Mouse (Mus musculus): ENCODE measurements around the gene Spaca4.
A peak's percentile ranks its signal among the peaks of the same experiment; 100 is the strongest.

The Spaca4 gene

DNA sequence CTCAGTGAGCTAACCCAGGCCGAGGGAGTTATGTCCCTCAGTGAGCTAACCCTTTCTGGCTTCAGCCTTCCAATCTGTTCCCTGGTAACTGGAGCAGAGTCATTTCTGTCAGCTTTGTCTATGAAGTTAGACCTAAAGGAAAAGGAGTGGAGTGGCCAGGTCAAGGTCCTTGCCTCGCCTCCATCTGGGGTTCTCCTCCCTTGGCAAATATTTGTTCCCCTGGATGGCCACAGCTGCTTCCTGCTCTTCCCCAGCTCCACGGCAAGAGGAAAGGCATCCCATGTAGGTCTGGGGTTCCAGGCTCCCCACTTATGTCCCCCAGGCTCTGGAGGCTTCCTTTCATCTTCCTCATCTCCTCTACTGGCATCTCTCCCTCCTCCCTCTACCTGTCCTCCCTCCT, 2.0 kb upstream of the Spaca4 start:
- DNase-seq (ENCODE audit: low read depth, low spot score), result no peak

GRCm38 (mm10) chr7:45726419-45726818, 806 bp upstream of the Spaca4 start:
- no peak for DNase-seq (ENCODE audit: low read depth, low spot score)

DNA sequence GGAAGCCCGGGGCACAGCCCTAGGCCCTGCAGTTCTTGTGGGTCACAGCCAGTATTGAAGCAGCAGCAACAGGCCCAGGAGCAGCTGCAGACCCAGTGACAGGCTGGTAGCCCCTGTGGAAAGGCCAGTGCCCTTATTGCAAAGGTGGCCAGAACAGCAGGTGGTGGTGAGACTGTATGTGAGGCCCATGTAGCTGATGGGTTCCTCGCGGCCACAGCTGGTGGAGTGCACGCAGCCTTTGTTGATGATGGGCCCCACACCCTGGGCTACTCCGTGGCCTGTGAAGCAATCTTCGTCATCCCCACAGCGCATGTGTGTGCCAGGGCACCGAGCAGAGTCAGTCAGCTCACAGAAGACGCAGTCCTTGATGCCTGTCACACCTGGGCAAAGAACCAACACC, 462 bp downstream of the Spaca4 start:
- no peak for DNase-seq (ENCODE audit: low read depth, low spot score)

GRCm38 (mm10) chr7:45723781-45724180, 1.8 kb downstream of the Spaca4 start:
- DNase-seq (ENCODE audit: low read depth, low spot score), result no peak

- no peak for DNase-seq (ENCODE audit: low read depth, low spot score)
These were observed 2.3 kb downstream of the Spaca4 start for GRCm38 (mm10) chr7:45723301-45723700.

GRCm38 (mm10) chr7:45722348-45722713, 3.3 kb downstream of the Spaca4 start:
- no peak for DNase-seq (ENCODE audit: low read depth, low spot score)

GRCm38 (mm10) chr7:45721642-45722347, 3.8 kb downstream of the Spaca4 start:
- no peak for DNase-seq (ENCODE audit: low read depth, low spot score)

DNA sequence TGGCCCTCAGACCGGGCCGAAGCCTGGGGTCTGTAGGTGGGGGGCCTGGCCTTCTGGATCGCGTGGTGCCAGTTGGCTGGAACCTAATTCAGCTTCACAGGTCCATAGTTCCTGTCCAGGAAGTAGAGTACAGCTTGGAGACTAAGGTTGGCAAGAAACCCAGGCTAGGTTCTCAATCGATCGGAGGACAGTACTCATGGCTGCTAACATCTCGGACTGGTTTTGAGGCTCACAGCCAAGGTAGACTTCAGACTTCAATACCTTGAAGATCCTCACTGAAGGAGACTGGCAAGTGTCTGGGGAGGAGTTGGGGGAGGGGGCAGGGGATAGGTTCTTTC, 4.4 kb downstream of the Spaca4 start:
- DNase-seq (ENCODE audit: low read depth, low spot score), result no peak

DNA sequence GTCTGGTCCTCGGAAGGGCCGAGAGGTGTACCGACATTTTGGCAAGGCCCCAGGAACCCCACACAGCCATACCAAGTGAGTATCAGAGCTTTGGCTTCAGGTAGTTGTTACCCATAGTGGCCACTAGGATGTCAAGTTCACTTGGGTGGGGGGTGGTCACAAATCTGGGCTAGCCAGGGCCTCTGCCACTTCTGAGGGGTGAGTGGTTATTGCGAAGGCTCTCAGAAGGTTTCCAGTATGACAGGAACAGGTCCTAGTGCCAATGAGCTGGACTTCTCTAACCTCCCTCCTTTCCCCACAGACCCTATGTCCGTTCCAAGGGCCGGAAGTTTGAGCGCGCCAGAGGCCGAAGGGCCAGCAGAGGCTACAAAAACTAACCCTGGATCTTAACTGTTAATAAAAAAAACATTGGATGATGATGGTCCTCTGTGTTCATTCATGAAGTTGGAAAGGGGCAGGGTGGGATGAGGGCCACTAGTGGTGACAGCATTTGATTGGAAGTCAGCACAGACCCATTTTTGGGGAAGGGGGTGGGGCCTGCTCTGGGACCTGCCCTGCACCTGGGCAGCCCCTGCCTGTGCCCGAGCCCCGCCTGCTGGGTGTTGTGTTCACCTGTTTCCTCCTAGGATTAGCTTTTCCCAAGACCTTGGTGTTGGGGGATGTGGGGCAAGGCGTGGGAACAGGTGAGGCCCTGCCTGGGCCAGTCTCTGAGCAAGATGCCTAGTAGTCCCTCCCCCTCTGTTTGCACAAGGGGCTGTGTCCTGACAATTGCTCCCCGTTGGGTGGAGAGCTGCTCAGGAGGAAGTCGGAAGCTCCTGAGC, 5.0 kb downstream of the Spaca4 start, which contains the start of gene Fam83e:
Gene Fam83e (plus strand): TSS at position 800 of the 821 bp plus-strand sequence.
- no peak for DNase-seq (ENCODE audit: low read depth, low spot score)

GRCm38 (mm10) chr7:45719738-45720412, 5.7 kb downstream of the Spaca4 start:
- DNase-seq (ENCODE audit: low read depth, low spot score), result no peak

DNA sequence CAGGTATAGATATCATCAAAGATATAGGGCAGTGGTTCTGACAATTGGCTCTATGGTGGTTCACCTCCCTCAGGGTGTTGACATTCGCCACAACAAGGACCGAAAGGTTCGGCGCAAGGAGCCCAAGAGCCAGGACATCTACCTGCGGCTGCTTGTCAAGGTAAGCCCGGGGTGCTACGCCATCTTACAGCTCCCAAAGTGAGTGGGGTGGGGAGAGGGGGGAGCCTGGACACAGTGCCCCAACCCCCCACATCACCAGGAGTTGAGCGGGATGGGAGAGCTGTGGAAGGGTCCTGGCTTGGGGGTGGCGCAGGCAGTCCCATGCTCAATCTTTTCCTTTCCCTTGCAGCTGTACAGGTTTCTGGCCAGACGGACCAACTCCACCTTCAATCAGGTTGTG, 6.4 kb downstream of the Spaca4 start:
- DNase-seq (ENCODE audit: low read depth, low spot score), result no peak

DNA sequence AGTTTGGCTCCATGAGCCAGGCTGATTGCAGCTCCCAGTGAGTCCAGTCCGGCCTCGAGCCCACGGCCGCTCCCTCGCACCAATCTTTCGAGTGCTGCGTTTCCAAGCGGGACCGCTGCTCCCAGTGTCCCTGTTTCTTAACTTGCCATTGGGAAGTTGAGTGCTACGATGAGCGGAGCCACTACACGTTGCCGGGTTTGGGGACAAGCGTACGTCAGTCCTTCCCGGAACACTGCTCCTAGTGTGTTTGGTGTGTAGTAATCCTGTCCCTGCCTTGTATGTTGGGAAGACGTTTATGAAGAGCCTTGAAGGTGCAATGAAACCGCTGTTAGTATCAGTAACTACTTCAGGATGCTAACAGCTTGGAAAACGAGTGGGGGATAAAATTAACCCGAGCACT, 7.3 kb downstream of the Spaca4 start:
- DNase-seq (ENCODE audit: low read depth, low spot score), result no peak

GRCm38 (mm10) chr7:45717918-45718297, 7.7 kb downstream of the Spaca4 start, which contains the start of gene Sphk2:
Sphk2 (minus strand) TSS chr7:45718002.
- DNase-seq (ENCODE audit: low read depth, low spot score), result peak; percentile 92

DNA sequence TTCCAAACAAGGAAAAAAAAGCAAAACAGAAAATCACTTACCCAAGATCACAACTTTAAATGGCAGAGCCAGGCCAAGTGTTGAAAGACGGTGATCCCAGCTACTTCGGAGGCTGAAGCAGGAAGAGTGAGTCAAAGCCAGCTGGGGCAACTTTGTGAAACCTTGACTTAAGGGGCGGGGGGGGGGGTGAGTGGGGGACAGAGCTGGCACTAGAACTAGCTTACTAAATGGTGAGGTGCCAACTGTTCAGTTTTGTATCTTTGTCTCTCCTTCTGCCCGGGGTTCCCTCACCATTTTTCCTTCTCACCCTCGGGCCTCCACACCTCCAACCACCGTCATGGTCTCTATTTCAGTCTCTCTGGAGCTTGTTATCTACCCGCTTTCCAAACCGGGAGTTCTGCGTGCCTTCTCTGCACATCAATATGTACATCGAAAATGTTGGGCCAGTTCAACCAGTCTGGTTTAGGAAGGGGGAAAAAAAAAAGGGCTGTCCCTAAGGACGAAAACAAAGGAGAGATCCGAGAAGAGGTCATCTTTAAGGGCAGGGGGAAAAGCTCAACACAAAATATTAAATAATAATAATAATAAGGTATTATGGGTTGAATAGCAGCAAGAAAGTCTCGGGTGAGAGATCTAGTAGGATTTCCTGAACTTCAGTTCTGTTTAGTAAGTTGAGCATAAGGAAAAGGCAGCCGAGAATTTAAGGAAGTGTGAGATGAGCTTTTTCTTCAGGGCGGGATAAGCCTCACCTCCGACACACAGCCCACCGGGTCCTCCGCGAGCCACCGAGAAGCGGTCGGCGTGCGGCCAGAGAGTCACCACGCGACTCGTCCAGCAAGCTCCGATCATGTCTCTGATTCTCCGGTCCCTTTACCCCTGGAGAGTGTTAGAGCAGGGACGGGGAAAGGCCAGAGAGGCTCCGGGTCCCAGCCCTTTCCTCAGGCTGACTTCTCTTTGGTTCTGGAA, 8.4 kb downstream of the Spaca4 start:
- no peak for DNase-seq (ENCODE audit: low read depth, low spot score)

DNA sequence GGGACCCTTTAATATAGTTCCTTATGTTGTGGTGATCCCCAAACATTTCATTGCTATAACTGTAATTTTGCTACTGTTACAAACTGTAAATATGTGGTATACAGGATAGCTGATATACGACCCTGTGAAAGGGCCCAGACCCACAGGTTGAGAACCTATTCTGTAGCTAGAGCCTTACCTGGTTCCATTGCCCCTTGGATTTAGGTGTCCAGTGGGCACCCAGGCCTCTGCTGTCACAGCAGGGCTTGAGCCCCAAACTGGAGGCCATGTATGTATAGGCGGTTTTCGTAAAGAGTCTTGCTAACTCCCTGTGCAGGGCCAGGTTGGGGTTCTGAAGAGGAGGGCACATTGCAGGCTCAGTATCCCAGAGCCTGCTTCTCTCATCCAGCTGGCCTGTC, 9.2 kb downstream of the Spaca4 start:
- no peak for DNase-seq (ENCODE audit: low read depth, low spot score)

- no peak for DNase-seq (ENCODE audit: low read depth, low spot score)
These were observed 9.7 kb downstream of the Spaca4 start for GRCm38 (mm10) chr7:45715741-45716459.

DNA sequence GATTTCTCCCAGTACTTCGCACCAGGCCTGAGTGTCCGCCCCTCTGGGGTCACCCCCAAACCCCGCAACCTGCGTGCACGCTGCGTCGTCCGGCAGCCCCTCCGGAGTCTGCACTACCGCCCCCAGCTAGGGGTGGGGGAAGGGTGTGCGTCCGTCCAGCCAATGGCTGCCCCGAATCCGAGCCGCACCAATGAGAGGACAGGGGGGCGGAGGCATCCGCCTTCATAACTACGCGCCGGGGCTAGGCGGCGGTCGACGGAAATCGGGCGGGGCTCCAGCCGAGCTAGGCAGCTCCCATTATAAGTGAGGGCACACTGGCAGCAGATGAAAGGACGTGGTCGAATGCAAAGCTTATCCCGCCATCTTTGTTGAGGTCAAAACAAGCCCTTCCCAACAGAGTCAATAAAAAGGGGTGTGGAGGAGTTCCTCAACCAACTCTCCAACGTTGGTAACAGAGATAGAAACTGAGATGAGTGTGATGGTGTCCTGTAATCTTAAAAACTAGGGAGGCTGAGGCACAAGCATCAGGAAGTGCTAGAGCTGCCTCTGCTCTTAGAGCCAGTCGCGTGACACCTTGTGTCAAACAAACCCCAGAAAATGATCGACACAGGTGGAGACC, 10.4 kb downstream of the Spaca4 start, which contains the start of gene Rpl18:
Gene Rpl18 (plus strand): TSS at position 368 of the 619 bp plus-strand sequence.
- peak; percentile 95 for DNase-seq (ENCODE audit: low read depth, low spot score)

DNA sequence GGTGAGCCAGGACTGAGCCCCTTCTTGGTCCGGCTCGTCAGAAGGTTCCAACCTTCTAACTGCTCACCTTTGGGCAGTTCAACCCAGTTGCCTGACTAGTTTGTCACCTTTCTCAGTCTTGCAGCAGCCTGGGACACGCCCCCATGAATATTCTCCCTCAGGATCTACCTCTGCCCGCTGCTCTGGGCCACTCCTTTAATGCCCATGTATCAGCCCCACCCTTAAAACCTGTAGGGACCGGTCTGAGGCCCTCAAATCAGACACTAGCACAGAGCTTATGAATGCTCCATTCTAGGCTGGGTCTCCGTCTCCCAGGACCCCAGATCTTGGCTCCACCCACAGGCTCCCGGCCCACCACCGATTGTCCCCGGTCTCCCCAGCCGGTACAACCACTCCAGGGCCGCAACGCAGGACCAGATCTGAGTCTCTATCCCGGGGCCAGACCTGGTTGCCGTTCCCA, 11.0 kb downstream of the Spaca4 start:
- no peak for DNase-seq (ENCODE audit: low read depth, low spot score)

DNA sequence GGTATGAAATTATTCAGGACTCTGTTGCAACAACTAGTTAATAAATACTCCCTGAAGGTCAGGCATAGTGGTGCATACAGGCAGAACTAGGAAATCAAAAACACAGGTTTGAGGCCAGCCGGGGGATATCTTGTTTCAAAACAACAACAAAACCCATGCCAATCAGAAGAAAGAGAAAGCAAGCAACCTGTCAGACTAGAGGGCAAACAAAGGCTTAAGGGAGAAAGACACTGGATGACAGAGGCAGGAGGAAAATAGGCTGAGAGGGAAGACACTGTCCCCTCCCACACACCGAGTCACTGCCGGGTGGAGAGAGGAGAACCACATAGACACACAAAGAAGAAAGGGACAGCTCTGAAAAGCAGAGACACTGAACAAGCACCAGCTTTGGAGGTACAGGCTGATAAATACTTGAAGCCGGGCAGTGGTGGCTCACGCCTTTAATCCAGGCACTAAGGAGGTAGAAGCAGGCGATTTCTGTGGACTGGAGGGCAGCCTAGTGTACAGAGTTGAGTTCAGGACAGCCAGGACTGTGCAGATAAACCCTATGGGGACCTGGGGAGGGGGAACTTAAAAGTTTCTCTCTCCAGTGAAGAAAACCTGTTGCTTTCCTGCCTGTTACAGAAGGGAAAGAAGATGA, 11.6 kb downstream of the Spaca4 start:
- DNase-seq (ENCODE audit: low read depth, low spot score), result no peak

- DNase-seq (ENCODE audit: low read depth, low spot score), result no peak
These were observed 12.2 kb downstream of the Spaca4 start for GRCm38 (mm10) chr7:45713396-45713795.

Data from brain, embryonic 18.5 days (tissue).